Mouse (Mus musculus) layer of hippocampus, adult 18-20 months (tissue): ENCODE data around the gene Gm17655. TPM values are rescaled to one million over a fixed set of nuclear protein-coding genes. Genes with fewer than 3 reads are reported as not detected.
"Not testable (repeated sequence)": the region's sequence is repeated elsewhere in the genome, so short reads cannot be mapped to it uniquely, and the experiment has no call there.

Experiments used
- DNase-seq, 2 experiments: peaks; one replicate each; pipeline ENCODE4 v3.0.0; 2022; ENCODE audit warnings: low spot score in 2 of 2
- total RNA-seq, 2 experiments: library from RNA; stranded (reverse); gene quantifications; 2 replicates each; pipeline ENCODE4 v1.2.3; 2021

Gm17655 gene
- total RNA-seq, 2 experiments from 2014 or later: 9.5 to 12.9 TPM

GRCm38 (mm10) chr5:110091546-110091945, 19.2 kb upstream of the Gm17655 start:
- DNase-seq: no peak

- DNase-seq: no peak
Measured at GRCm38 (mm10) chr5:110086161-110086866, 14.0 kb upstream of the Gm17655 start.

GRCm38 (mm10) chr5:110082961-110083360, 10.6 kb upstream of the Gm17655 start:
- DNase-seq: no peak

- DNase-seq: peak; percentile 77 to 91
Measured at GRCm38 (mm10) chr5:110057637-110058408, 14.5 kb downstream of the Gm17655 start.

- DNase-seq: peak; percentile 2 to 66
Measured at GRCm38 (mm10) chr5:110023694-110024427, 48.5 kb downstream of the Gm17655 start.

GRCm38 (mm10) chr5:110023273-110023672, 49.0 kb downstream of the Gm17655 start:
- DNase-seq: no peak

GRCm38 (mm10) chr5:110015775-110016174, 56.5 kb downstream of the Gm17655 start:
- not testable (repeated sequence) for DNase-seq

Other genes starting within 250 kb of the Gm17655 start
- gene Gm15446, start 149.1 kb downstream of the Gm17655 start, total RNA-seq: 10 to 100 TPM; 35.0 to 38.6 TPM
- gene Zfp932, start 76.0 kb downstream of the Gm17655 start, total RNA-seq: 10 to 100 TPM; 49.3 to 51.5 TPM
- under 1 TPM; 0.40 to 0.43 TPM for gene Gm35315, start 21.9 kb upstream of the Gm17655 start, total RNA-seq
- gene Plcxd1, start 27.5 kb upstream of the Gm17655 start, total RNA-seq: 1 to 10 TPM; 5.0 to 5.1 TPM
- 10 to 100 TPM; 77.8 to 81.5 TPM for gene Gtpbp6, start 35.7 kb upstream of the Gm17655 start, total RNA-seq
- gene Zfp605, start 37.6 kb upstream of the Gm17655 start, total RNA-seq: 10 to 100 TPM; 15.3 to 16.2 TPM
- gene Chfr, start 63.3 kb upstream of the Gm17655 start, total RNA-seq: 10 to 100 TPM; 37.3 to 46.6 TPM
- gene Golga3, start 104.2 kb upstream of the Gm17655 start, total RNA-seq: 10 to 100 TPM; 47.9 to 49.6 TPM
- 10 to 100 TPM; 43.5 to 48.0 TPM for gene Ankle2, start 158.5 kb upstream of the Gm17655 start, total RNA-seq
- 10 to 100 TPM; 52.7 to 60.8 TPM for gene Pgam5, start 197.4 kb upstream of the Gm17655 start, total RNA-seq
- gene Pxmp2, start 213.7 kb upstream of the Gm17655 start, total RNA-seq: 10 to 100 TPM; 11.5 to 15.5 TPM
- gene Pole, start 213.8 kb upstream of the Gm17655 start, total RNA-seq: 1 to 10 TPM; 1.1 to 1.5 TPM